Mouse (Mus musculus) G1E (cell line): ENCODE results near the gene Plxdc2.

ENCODE experiments used
- CTCF ChIP-seq: IDR thresholded peaks from 2 replicates; pipeline ENCODE4 v1.5.1; 2012; ENCODE audit warnings: low read depth, low read length, inconsistent platforms, mixed read lengths
- GATA1 ChIP-seq: IDR thresholded peaks from 2 replicates; pipeline ENCODE4 v1.6.1; 2012; ENCODE audit warnings: borderline replicate concordance, low read length, inconsistent platforms, mixed read lengths
- POLR2AphosphoS5 ChIP-seq: IDR thresholded peaks from 2 replicates; pipeline ENCODE4 v1.6.1; 2012; ENCODE audit warnings: low read depth, low read length, inconsistent platforms; ENCODE audit not compliant: insufficient replicate concordance
- TAL1 ChIP-seq: conservative IDR thresholded peaks from 2 replicates; pipeline ENCODE4 v1.6.1; 2012; ENCODE audit warnings: low read depth, low read length, inconsistent platforms, mixed read lengths

- no peak for TF ChIP-seq TAL1
- TF ChIP-seq CTCF = no peak
- no peak for TF ChIP-seq GATA1
- no peak for TF ChIP-seq POLR2AphosphoS5
These were observed 232.4 kb downstream of the Plxdc2 start for GRCm38 (mm10) chr2:16588546-16588945.
